Mouse (Mus musculus) intestine, embryonic 15.5 days (tissue): ENCODE measurements at regions not wholly inside any gene's neighbourhood (a gene's known extent, or its start where the extent isn't known, plus 50 kb on each side); places are given as distances from the start of the nearest gene placed in this dataset.
"Not testable (repeated sequence)": the region's sequence is repeated elsewhere in the genome, so short reads cannot be mapped to it uniquely, and the experiment has no call there.

Experiments used
- ATAC-seq: fragments of 200-750 bp; cut with Nextera tagmentation; 2 replicates; pipeline ENCODE4 v1.8.0; 2017; ENCODE audit warnings: moderate TSS enrichment, moderate library complexity
- H3K27ac ChIP-seq: fragments of 300-500 bp; sonication (generic); 2 replicates; pipeline ENCODE4 v1.5.1; 2015; ENCODE audit warnings: mild to moderate bottlenecking, inconsistent platforms
- H3K27me3 ChIP-seq: fragments of 300-500 bp; sonication (generic); replicated peaks from 2 replicates; pipeline ENCODE4 v1.6.1; 2015; ENCODE audit warnings: inconsistent platforms
- H3K36me3 ChIP-seq: fragments of 300-500 bp; sonication (generic); 2 replicates; pipeline ENCODE4 v1.6.1; 2015; ENCODE audit warnings: inconsistent platforms
- H3K4me1 ChIP-seq: fragments of 300-500 bp; sonication (generic); replicated peaks from 2 replicates; pipeline ENCODE4 v1.6.1; 2015; ENCODE audit warnings: inconsistent platforms
- H3K4me2 ChIP-seq: fragments of 300-500 bp; sonication (generic); replicated peaks from 2 replicates; pipeline ENCODE4 v1.6.1; 2015; ENCODE audit warnings: mild to moderate bottlenecking, inconsistent platforms
- H3K4me3 ChIP-seq: fragments of 300-500 bp; sonication (generic); replicated peaks from 2 replicates; pipeline ENCODE4 v1.5.1; 2015; ENCODE audit warnings: inconsistent platforms
- H3K9ac ChIP-seq: fragments of 300-500 bp; sonication (generic); 2 replicates; pipeline ENCODE4 v1.6.1; 2015; ENCODE audit warnings: inconsistent platforms
- H3K9me3 ChIP-seq: fragments of 300-500 bp; sonication (generic); 2 replicates; pipeline ENCODE4 v1.6.1; 2016; ENCODE audit warnings: inconsistent platforms
- WGBS: fragments of 180-500 bp; shearing (Covaris S2); methylation state at CpG from one replicate; pipeline ENCODE4 v1.1.7; 2015; 5-methylcytosine and 5-hydroxymethylcytosine counted together

DNA sequence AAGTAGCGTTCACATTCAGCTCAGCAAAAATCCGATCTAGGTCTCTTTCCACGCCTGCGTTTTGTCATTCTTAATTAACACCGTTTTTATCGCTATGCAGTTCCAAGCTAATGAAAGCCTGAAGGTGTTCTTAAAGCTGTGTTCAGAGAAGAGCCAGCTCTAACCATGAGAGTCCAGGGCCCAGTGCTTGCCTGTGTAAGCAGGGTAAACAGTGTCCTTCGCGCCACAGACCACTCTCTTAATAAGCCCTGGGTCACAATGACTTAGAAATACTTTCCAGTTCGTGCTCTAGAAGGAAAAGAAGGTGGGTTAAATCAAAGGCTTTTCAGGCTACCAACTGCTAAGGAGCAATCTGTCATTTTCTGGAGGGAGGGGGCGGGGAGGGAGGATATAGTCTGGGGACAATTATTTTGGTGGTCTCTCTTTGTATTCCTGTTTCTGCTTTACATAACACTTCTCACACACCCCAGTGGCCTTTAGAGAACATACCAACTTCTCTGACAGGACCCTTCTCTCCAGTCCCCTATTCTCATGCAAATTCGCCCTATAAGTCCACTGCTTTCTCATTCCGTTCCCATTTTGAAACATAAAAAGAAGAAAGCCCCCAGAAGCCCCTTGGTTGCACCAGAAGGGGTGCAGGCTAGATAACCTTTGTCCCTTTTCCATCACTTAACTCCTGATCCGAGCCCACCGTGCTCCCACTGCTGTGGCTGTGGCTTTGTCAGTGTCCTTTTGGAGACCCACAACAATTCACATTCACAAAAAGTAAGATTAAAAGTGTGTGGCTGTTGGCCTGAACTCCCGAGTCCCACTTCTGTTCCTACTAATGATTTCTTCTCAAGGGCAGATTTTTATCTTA, 63.6 kb downstream of the H2al2a start:
- no peaks in the 10 kb centered on the region for H3K9me3 ChIP-seq
- H3K9ac ChIP-seq = no peak overlapping the region
- H3K27me3 ChIP-seq = no peaks in the 10 kb centered on the region
- 64% methylated on average over 15 of the region's 15 CpGs for WGBS
- H3K4me2 ChIP-seq = no peak overlapping the region
- no peak for ATAC-seq
- H3K4me1 ChIP-seq = no peaks in the 10 kb centered on the region
- H3K4me3 ChIP-seq = no peak overlapping the region
- no peak overlapping the region for H3K27ac ChIP-seq
- H3K36me3 ChIP-seq = no peaks in the 10 kb centered on the region

DNA sequence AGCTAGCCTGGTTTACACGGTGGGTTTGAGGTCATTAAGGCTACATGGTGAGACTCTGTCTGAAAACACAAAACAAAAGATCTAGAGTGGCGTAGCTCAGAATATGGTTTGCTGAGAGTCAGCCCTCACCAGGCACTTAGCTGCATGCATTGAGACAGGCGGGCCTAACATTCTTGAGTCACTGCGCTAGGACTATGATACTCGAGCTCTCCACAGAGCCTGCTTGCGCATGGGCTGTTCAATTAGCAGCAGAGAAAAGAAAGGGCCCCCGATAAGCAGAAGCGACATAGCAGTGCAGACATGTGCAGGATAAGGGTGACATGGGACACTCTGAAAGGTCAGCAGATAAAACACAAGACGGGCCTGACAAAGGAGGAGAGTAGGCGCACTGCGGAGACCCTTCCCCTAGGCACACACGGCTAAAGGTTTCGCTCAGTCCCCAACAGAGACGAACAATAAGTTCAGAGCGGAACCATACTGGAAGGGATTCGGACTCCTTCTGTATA, 64.3 kb downstream of the H2al2a start:
- no peaks in the 10 kb centered on the region for H3K27me3 ChIP-seq
- H3K4me3 ChIP-seq = no peak overlapping the region
- H3K4me2 ChIP-seq = no peak overlapping the region
- ATAC-seq = peak; percentile 55; the same call in 1 of the 2 replicates
- no peaks in the 10 kb centered on the region for H3K36me3 ChIP-seq
- H3K9ac ChIP-seq = no peak overlapping the region
- H3K27ac ChIP-seq = no peak overlapping the region
- 62% methylated on average over 16 of the region's 16 CpGs for WGBS
- H3K4me1 ChIP-seq = no peaks in the 10 kb centered on the region
- H3K9me3 ChIP-seq = no peaks in the 10 kb centered on the region

DNA sequence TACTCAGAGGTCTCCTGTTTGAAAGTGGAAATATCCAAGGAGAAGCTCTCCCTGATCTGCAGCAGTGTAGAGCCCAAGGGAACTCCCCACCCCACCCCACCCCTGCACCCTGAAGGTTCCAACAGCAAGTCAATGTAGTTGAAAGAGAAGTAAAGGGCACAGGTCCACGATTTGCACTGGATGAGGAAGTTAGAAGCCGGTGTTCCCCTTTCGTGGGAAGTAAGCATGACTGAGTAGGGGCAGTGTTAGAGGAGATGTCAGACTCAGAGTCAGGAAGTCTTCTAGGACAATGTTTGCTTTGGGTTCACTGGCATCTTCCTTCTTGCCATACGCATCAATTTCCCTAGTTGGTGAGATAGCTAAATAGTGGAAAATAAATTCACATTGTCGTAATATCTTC, 64.9 kb downstream of the H2al2a start:
- Histone ChIP-seq H3K4me3 (no peak overlapping the region), H3K4me2 (no peak overlapping the region), H3K9me3 (no peaks in the 10 kb centered on the region), H3K9ac (no peak overlapping the region), H3K4me1 (no peaks in the 10 kb centered on the region), H3K27me3 (no peaks in the 10 kb centered on the region), H3K27ac (no peak overlapping the region), H3K36me3 (no peaks in the 10 kb centered on the region)
- ATAC-seq = no peak
- WGBS = 87% methylated on average over 5 of the region's 5 CpGs

DNA sequence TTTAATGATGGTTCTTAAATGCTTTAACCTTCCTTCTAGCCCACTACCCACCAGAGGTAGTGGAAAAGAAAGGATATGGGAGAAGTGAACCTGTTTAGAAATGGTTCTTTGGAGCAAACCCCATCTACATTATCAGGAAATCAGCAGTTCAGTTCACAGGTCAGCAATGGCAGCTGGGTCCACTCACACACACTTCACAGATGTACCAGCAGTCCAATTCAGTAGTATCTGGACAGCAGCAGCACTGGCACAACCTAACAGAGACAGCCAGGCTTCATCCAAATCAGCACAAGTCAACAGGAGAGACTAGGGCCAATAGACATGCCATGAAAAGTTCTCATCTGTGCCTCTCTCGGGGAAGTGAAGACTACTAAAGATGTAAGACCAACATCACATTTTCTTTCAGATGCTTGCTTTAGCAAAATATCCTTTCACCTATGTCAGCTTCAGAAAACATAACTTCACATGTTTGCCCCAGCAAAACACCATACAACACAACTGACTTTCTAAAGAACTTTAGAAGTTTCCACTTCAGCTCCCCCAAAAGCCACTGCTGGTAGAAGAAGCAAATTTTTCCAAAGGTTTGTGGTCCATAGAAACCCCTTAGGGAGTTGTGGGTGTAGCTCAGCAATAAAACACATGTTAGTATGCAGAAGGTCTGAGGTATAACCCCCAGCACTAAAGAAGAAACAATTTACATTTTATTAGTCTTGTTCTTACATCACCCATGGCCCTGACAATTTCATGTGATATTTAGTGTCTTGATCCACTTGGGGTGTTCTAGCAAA, 77.7 kb downstream of the H2al2a start:
- Histone ChIP-seq H3K27me3 (no peaks in the 10 kb centered on the region), H3K4me1 (0 out of 2 replicates have a peak, but pooled peaks cover 3% of the 10 kb centered on the region), H3K4me3 (no peak overlapping the region), H3K9ac (no peak overlapping the region), H3K9me3 (no peaks in the 10 kb centered on the region), H3K36me3 (no peaks in the 10 kb centered on the region), H3K4me2 (no peak overlapping the region), H3K27ac (no peak overlapping the region)
- ATAC-seq = no peak
- 85% methylated on average over 1 of the region's 1 CpGs for WGBS

DNA sequence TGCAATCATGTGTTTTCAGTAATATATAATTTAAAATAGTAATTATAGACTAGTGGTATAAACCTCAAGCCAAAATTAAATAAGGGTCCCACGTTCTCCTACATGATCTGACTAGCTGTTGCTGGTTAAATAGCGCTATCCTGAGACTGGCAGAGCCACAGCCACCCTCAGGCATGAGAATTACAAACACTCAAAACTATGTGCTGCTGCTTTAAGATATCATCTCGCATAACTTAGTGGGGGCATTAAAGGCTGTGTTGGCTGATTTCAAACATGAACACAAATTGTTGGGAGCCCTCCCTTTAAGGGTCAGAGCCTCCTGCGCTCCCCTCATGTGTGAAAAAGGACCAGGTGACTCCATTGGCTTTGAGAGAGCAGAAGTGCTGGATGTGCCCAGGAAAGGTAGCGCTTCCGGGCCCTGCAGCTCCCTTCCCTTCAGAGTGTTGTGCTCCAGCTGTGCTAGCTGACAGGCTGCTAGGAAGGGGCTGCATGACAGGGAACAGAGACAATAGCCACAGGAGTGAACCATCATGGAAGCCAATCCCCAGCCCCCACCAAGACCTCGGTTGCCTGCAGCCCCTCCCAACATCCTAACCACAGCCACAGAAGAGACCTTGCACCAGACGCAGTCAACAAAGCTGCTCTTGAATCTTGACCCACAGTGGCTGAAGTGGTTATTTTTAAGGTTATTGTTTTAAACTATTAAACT, 79.4 kb downstream of the H2al2a start:
- Histone ChIP-seq H3K9ac (no peak overlapping the region), H3K27me3 (no peaks in the 10 kb centered on the region), H3K27ac (no peak overlapping the region), H3K4me3 (no peak overlapping the region), H3K9me3 (no peaks in the 10 kb centered on the region), H3K4me2 (no peak overlapping the region), H3K36me3 (no peaks in the 10 kb centered on the region), H3K4me1 (0 out of 2 replicates have a peak, but pooled peaks cover 3% of the 10 kb centered on the region)
- WGBS = 32% methylated on average over 8 of the region's 8 CpGs
- no peak for ATAC-seq

DNA sequence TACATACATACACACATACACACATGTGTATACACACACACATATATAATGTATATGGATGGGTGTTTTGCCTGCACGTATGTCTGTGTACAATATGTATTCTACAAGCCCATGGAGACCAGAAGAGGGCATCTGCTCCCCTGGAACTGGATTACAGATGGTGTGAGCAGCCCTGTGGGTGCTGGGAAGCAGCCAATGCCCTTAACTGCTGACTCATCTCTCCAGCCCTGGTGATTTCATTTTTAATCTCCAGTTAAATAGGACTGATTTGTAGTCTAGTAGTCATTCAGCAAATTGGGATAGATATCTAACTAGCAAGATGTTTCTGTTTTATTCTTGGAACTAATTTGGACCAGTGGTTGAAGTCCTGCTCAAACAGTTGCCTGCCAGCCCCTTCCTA, 94.1 kb downstream of the H2al2a start:
- Histone ChIP-seq H3K36me3 (no peaks in the 10 kb centered on the region), H3K27ac (no peak overlapping the region), H3K9ac (no peak overlapping the region), H3K4me1 (no peaks in the 10 kb centered on the region), H3K9me3 (no peaks in the 10 kb centered on the region), H3K27me3 (no peaks in the 10 kb centered on the region), H3K4me3 (no peak overlapping the region), H3K4me2 (no peak overlapping the region)
- 81% methylated on average over 1 of the region's 1 CpGs for WGBS
- no peak for ATAC-seq

DNA sequence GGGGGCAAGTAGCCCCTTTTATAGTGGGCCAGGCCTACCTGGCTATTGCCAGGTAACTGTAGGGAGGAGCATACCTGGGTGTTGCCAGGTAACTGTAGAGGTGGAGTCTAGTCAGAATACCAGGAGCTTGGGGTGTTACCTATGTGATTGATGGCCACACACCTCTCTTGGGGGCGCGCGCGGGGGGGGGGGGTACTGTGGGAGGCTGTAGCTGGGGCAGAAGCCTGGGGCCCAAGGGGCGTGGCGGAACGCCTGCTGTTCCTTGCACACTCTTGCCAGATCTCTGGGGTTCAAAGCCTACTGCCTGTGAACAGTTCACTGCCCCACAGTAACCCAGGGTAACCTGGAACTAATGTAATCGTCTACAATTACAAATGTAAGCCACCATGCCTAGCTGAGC, 96.6 kb downstream of the H2al2a start:
- Histone ChIP-seq H3K9me3 (no peaks in the 10 kb centered on the region), H3K36me3 (no peaks in the 10 kb centered on the region), H3K27me3 (no peaks in the 10 kb centered on the region), H3K4me3 (no peak overlapping the region), H3K27ac (no peak overlapping the region), H3K4me1 (no peaks in the 10 kb centered on the region), H3K9ac (no peak overlapping the region), H3K4me2 (no peak overlapping the region)
- 36% methylated on average over 7 of the region's 8 CpGs for WGBS
- peak; percentile 51 for ATAC-seq

DNA sequence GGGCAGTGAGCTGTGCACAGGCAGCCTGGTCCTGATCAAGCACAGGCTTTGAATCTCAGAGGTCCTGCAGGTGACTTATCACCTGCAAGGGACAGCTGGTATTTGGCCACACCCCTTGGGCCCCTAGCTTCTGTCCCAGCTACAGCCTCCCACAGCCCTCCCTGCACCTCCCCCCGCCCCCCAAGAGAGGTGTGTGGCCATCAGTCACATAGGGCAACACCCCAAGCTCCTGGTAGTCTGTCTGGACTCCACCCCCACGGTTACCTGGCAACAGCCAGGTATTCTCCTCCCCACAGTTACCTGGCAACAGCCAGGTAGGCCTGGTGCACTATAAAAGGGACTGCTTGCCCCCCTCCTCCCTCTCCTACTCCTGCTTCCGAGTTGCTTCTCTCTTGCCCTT, 98.0 kb downstream of the H2al2a start:
- Histone ChIP-seq H3K27me3 (no peaks in the 10 kb centered on the region), H3K27ac (no peak overlapping the region), H3K9me3 (no peaks in the 10 kb centered on the region), H3K4me1 (no peaks in the 10 kb centered on the region), H3K36me3 (no peaks in the 10 kb centered on the region), H3K4me3 (no peak overlapping the region), H3K4me2 (no peak overlapping the region), H3K9ac (no peak overlapping the region)
- ATAC-seq = peak; percentile 61; the same call in 1 of the 2 replicates
- WGBS = 26% methylated on average over 3 of the region's 3 CpGs

DNA sequence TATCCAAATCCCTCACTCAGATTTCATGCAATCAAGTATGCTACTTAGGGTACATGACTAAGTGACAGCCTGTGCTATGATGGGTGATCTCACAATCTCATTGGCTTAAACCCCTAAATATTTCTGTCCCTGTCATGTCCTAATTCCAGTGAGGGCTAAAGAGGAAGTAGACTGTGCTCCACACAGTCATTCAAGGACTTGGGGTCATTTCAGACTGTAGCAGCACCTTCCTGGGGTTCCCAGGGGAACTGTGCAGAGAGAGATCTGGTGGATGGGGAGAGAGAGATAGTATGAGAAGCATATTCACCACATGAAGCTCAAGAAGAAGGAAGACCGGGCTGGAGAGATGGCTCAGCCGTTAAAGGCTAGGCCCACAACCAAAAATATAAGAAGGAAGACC, 100.7 kb downstream of the H2al2a start:
- H3K4me2 ChIP-seq = no peak overlapping the region
- 98% methylated on average over 2 of the region's 2 CpGs for WGBS
- H3K27me3 ChIP-seq = no peaks in the 10 kb centered on the region
- no peak overlapping the region for H3K27ac ChIP-seq
- no peak overlapping the region for H3K9ac ChIP-seq
- H3K9me3 ChIP-seq = no peaks in the 10 kb centered on the region
- no peaks in the 10 kb centered on the region for H3K4me1 ChIP-seq
- no peak overlapping the region for H3K4me3 ChIP-seq
- ATAC-seq = no peak
- H3K36me3 ChIP-seq = no peaks in the 10 kb centered on the region

DNA sequence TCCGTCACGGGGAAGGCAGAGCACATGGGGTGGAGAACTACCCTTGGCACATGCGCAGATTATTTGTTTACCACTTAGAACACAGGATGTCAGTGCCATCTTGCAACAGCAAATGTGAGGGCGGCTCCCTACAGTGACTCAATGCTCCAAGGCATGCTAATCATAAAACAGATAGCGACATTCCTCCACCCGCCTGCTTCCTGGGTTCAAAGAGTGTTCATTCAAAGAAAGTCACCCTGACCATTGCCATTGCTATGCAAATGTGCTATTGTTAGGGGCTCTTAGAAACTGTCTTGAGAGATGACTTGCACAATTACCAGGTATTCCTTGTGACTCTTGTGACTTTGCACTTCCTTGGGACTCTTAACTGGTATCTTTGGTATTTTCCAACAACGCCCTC, 104.1 kb downstream of the H2al2a start:
- ATAC-seq, H3K9me3 ChIP-seq, H3K4me3 ChIP-seq, H3K4me1 ChIP-seq, H3K27me3 ChIP-seq, H3K27ac ChIP-seq, H3K9ac ChIP-seq, H3K4me2 ChIP-seq, H3K36me3 ChIP-seq: not testable (repeated sequence)
- 95% methylated on average over 7 of the region's 7 CpGs for WGBS

DNA sequence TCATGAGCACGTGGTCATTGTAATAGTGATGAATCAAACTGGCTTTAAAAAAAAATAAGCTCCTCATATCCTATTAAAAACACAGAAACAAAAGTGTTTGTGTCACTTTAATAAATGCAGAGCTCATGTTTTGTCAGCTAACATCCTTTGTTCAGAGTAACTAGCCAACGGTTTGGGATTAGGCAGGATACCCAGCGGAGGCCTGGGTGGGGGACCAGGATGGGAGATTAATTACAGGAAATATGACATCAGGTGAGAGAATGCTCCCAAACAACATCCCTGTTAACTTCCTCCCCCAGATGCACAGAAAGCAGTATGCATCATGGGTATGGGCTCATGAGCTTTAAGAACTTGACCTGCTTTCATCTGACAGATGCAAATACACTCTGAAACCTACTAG, 109.1 kb downstream of the H2al2a start:
- Histone ChIP-seq H3K27me3 (no peaks in the 10 kb centered on the region), H3K4me1 (no peaks in the 10 kb centered on the region), H3K4me2 (no peak overlapping the region), H3K9ac (no peak overlapping the region), H3K27ac (no peak overlapping the region), H3K4me3 (no peak overlapping the region), H3K9me3 (no peaks in the 10 kb centered on the region), H3K36me3 (no peaks in the 10 kb centered on the region)
- WGBS = 72% methylated on average over 3 of the region's 3 CpGs
- ATAC-seq = no peak

DNA sequence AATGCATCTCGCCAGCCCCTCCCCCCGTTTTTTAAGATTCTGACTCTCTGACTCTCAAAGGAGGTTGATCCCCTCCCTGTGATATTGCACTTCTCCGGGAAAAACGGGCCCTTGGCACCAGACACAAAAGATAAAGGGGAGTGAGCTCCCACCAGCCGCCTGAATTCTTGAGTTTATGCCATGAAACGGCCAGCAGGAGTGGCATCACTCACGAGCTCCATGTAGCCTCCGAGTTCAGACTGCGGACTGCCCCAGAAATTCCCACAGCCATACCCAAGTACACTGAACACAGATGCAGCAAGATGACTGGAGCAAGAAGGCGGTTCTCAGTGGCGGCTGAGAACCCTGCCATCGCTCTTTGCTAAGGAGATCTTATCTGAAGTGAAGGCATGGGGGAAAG, 114.4 kb downstream of the H2al2a start:
- H3K27me3 ChIP-seq = no peaks in the 10 kb centered on the region
- H3K4me2 ChIP-seq = no peak overlapping the region
- H3K4me1 ChIP-seq = no peaks in the 10 kb centered on the region
- no peak for ATAC-seq
- no peak overlapping the region for H3K27ac ChIP-seq
- no peak overlapping the region for H3K4me3 ChIP-seq
- H3K36me3 ChIP-seq = no peaks in the 10 kb centered on the region
- no peaks in the 10 kb centered on the region for H3K9me3 ChIP-seq
- 81% methylated on average over 12 of the region's 12 CpGs for WGBS
- no peak overlapping the region for H3K9ac ChIP-seq
